ENCODE assay signal across 17 mouse cellular contexts in genomic region chr11:116265850-116266249, GRCm38 (mm10). TPM values are rescaled to one million over a fixed set of nuclear protein-coding genes. Genes with fewer than 3 reads are reported as not detected.
"Had no signal": no experiment of that assay in that cellular context is flagged by ENCODE, and none has a peak within 500 bp of the region (broad histone marks: within the 10 kb centered on the region; RNA-seq: fewer than 3 reads in every experiment).

No protein-coding gene starts in this region.

- H3K4me3 ChIP-seq: kidney, embryonic 15.5 days; left cerebral cortex, adult 2 months; limb, embryonic 10.5 days; midbrain, embryonic 15.5 days; neural tube, embryonic 12.5 days had no signal

- H3K9ac ChIP-seq: kidney, embryonic 15.5 days; midbrain, embryonic 15.5 days; neural tube, embryonic 12.5 days had no signal

- DNase-seq: kidney, adult 2 months; kidney, postnatal 14 days; lung, adult 2 months; lung, postnatal 36 days; retina, postnatal 1 day had no signal

- H3K4me1 ChIP-seq: kidney, embryonic 15.5 days; limb, embryonic 10.5 days; midbrain, embryonic 15.5 days; neural tube, embryonic 12.5 days had no signal

- H3K4me2 ChIP-seq: kidney, embryonic 15.5 days; midbrain, embryonic 11.5 days; midbrain, embryonic 15.5 days; neural tube, embryonic 12.5 days had no signal

- ATAC-seq: intestine, embryonic 16.5 days; lung, postnatal 0 days; midbrain, embryonic 15.5 days had no signal

- H3K9me3 ChIP-seq: kidney, embryonic 15.5 days; limb, embryonic 10.5 days; midbrain, embryonic 15.5 days; neural tube, embryonic 12.5 days had no signal

- H3K27ac ChIP-seq: kidney, embryonic 15.5 days; left cerebral cortex, adult 2 months; limb, embryonic 10.5 days; midbrain, embryonic 15.5 days; neural tube, embryonic 12.5 days had no signal

- H3K27me3 ChIP-seq: kidney, embryonic 15.5 days; midbrain, embryonic 15.5 days; neural tube, embryonic 12.5 days had no signal

RNA-seq across cellular contexts. Expression of gene Galr2, which starts 14.9 kb away (rescaled TPM):
- total RNA-seq: layer of hippocampus, adult 8-10 months; layer of hippocampus, postnatal 14 days; left cerebral cortex, adult 2 months; monocyte, adult 5-6 weeks; neutrophil, adult 5-6 weeks had no signal
- polyA plus RNA-seq: lung, postnatal 0 days had no signal

RNA-seq across cellular contexts. Expression of gene Evpl, which starts 28.0 kb away (rescaled TPM):
- total RNA-seq: monocyte, adult 5-6 weeks had no signal
